Comparison of ENCODE assay signal across 8 mouse cellular contexts in the genomic region with DNA sequence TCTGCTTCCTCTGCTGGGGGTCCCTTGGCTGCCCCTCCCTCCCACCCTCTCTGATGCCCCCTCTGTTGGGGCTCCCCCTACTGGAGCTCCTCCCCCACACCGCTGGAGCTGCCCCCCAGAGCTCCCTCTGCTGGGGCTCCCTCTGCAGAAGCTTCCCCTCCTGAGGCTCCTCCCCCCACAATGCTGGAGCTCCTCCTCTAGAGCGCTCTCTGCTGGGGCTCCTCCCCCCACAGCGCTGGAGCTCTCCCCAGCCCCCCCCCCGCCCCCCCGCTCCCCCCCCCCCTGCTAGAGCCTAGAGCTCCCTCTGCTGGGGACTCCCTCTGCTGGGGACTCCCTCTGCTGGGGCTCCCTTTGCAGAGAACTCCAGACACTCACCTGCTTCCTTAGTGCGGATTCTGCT. TPM values are rescaled to one million over a fixed set of nuclear protein-coding genes. Genes with fewer than 3 reads are reported as not detected.
DNase-seq lines count a peak whose midpoint lies in the region; ATAC-seq and TF ChIP-seq lines count a peak whose summit lies in the region.

No protein-coding gene starts in this region.

- TF ChIP-seq CTCF in brain, embryonic 14.5 days (IDR thresholded peaks at IDR 0.05; ENCODE audit: borderline replicate concordance, extremely low read depth, insufficient read depth, insufficient read length), result peak; percentile 15; the same call in 1 of the 2 replicates
- peak; percentile 62 for TF ChIP-seq CTCF in gastrocnemius, adult 2 months (IDR thresholded peaks at IDR 0.05)
- peak; percentile 43 for TF ChIP-seq CTCF in lung, embryonic 14.5 days (IDR thresholded peaks at IDR 0.05; ENCODE audit: low read depth)
- TF ChIP-seq CTCF in small intestine, adult 2 months (IDR thresholded peaks at IDR 0.05; ENCODE audit: extremely low read depth, insufficient read length, insufficient replicate concordance, low read depth, low read length), result peak; percentile 35; the same call in 1 of the 2 replicates

- DNase-seq in right cerebral cortex, adult 18-20 months, result peak; percentile 63
- no peak for DNase-seq in right cerebral cortex, postnatal 36 days (ENCODE audit: low spot score in 2 of 2)
- peak; percentile 69 for DNase-seq in brain, embryonic 14.5 days (ENCODE audit: low read depth)
- peak; percentile 85 for DNase-seq in gastrocnemius, adult 2 months
- DNase-seq in lung, embryonic 14.5 days, result peak; percentile 77
- DNase-seq in frontal cortex, postnatal 25 days (ENCODE audit: low spot score in 2 of 2), result no peak

- peak; percentile 73 for ATAC-seq in kidney, embryonic 14.5 days (ENCODE audit: low FRiP score, low TSS enrichment)
- peak; percentile 55; the same call in 1 of the 2 replicates for ATAC-seq in lung, embryonic 14.5 days (ENCODE audit: insufficient read depth)

- H3K27ac ChIP-seq in gastrocnemius, adult 2 months, result no peak overlapping the region
- H3K27ac ChIP-seq in kidney, embryonic 14.5 days (ENCODE audit: low read depth, low read length), result no peak overlapping the region
- H3K27ac ChIP-seq in lung, embryonic 14.5 days (ENCODE audit: low read depth), result no peak overlapping the region
- no peak overlapping the region for H3K27ac ChIP-seq in small intestine, adult 2 months (ENCODE audit: insufficient read depth, low read depth, low read length)

- TF ChIP-seq POLR2A in brain, embryonic 14.5 days (IDR thresholded peaks at IDR 0.05; ENCODE audit: borderline replicate concordance, extremely low read depth, insufficient read depth, insufficient read length, poor library complexity, severe bottlenecking), result no peak
- TF ChIP-seq POLR2A in small intestine, adult 2 months (IDR thresholded peaks at IDR 0.05; ENCODE audit: low read depth, low read length), result no peak

- no peaks in the 10 kb centered on the region for H3K4me1 ChIP-seq in kidney, embryonic 14.5 days (ENCODE audit: control insufficient read depth, insufficient read depth, low read length)
- H3K4me1 ChIP-seq in lung, embryonic 14.5 days (ENCODE audit: insufficient read depth), result no peaks in the 10 kb centered on the region
- no peaks in the 10 kb centered on the region for H3K4me1 ChIP-seq in small intestine, adult 2 months (ENCODE audit: control insufficient read depth, insufficient read depth, insufficient read length, low read length)

- no peaks in the 10 kb centered on the region for H3K9me3 ChIP-seq in kidney, embryonic 14.5 days (ENCODE audit: control insufficient read depth, low read length)
- no peaks in the 10 kb centered on the region for H3K9me3 ChIP-seq in lung, embryonic 14.5 days (ENCODE audit: low read depth, low read length)

- H3K4me3 ChIP-seq in gastrocnemius, adult 2 months, result no peak overlapping the region
- no peak overlapping the region for H3K4me3 ChIP-seq in kidney, embryonic 14.5 days (ENCODE audit: low read length)
- no peak overlapping the region for H3K4me3 ChIP-seq in lung, embryonic 14.5 days (ENCODE audit: low read depth, low read length)
- no peak overlapping the region for H3K4me3 ChIP-seq in small intestine, adult 2 months (ENCODE audit: low read depth, low read length)

- H3K4me2 ChIP-seq in kidney, embryonic 14.5 days (replicated peaks; ENCODE audit: low read depth, low read length), result no peak overlapping the region
- H3K4me2 ChIP-seq in lung, embryonic 14.5 days, result no peak overlapping the region

- WGBS in kidney, embryonic 14.5 days, result 18% methylated on average over 3 of the region's 6 CpGs
- WGBS in lung, embryonic 14.5 days, result 25% methylated on average over 3 of the region's 6 CpGs
- 26% methylated on average over 3 of the region's 6 CpGs for WGBS in small intestine, adult 2 months

- H3K36me3 ChIP-seq in kidney, embryonic 14.5 days (ENCODE audit: control insufficient read depth, insufficient read depth, low read length), result no peaks in the 10 kb centered on the region
- no peaks in the 10 kb centered on the region for H3K36me3 ChIP-seq in lung, embryonic 14.5 days (ENCODE audit: insufficient read depth)
- H3K36me3 ChIP-seq in small intestine, adult 2 months (ENCODE audit: control insufficient read depth, insufficient read depth, low read length), result no peaks in the 10 kb centered on the region

- intact Hi-C loops in gastrocnemius, adult 2 months (cut with DNase I), result loop anchor here (2.0 kb wide), 1 partner anchor 154 kb away; no protein-coding TSS in a partner anchor

- no peaks in the 10 kb centered on the region for H3K27me3 ChIP-seq in kidney, embryonic 14.5 days (ENCODE audit: control insufficient read depth, insufficient read depth, low read length)
- H3K27me3 ChIP-seq in lung, embryonic 14.5 days (ENCODE audit: insufficient read depth, low read length), result no peaks in the 10 kb centered on the region
- no peaks in the 10 kb centered on the region for H3K27me3 ChIP-seq in small intestine, adult 2 months (ENCODE audit: control insufficient read depth, insufficient read depth, low read length)

- no peak overlapping the region for H3K9ac ChIP-seq in kidney, embryonic 14.5 days (ENCODE audit: low read depth, low read length)
- H3K9ac ChIP-seq in lung, embryonic 14.5 days, result no peak overlapping the region

RNA-seq across cellular contexts. Expression of gene Tmem81, which starts 14.7 kb away (rescaled TPM):
- 2.3 TPM in 2 replicates for polyA plus RNA-seq in brain, embryonic 14.5 days (2012; rRNA removed)
- 1 to 10 TPM; 1.3 to 1.7 TPM for total RNA-seq in gastrocnemius, adult 2 months (2021)
- 1.1 and 2.1 TPM in 2 replicates for polyA plus RNA-seq in kidney, embryonic 14.5 days (2014; fragmentation: Nextera tagmentation; extraction: Ambion mirVana)
- polyA plus RNA-seq in lung, embryonic 14.5 days (2014; fragmentation: Nextera tagmentation; extraction: Ambion mirVana), result 1.3 and 2.7 TPM in 2 replicates
- 0.74 and 1.0 TPM in 2 replicates for polyA plus RNA-seq in small intestine, adult 2 months (2012; rRNA removed)

RNA-seq across cellular contexts. Expression of gene Cntn2, which starts 22.3 kb away (rescaled TPM):
- polyA plus RNA-seq in brain, embryonic 14.5 days (2012; rRNA removed), result 92.0 and 111 TPM in 2 replicates
- total RNA-seq in gastrocnemius, adult 2 months (2021), result under 1 TPM in 1 of 2 experiments, not detected in 1; 0.08 TPM
- polyA plus RNA-seq in kidney, embryonic 14.5 days (2014; fragmentation: Nextera tagmentation; extraction: Ambion mirVana), result 0.26 and 0.32 TPM in 2 replicates
- 0.65 and 0.72 TPM in 2 replicates for polyA plus RNA-seq in lung, embryonic 14.5 days (2014; fragmentation: Nextera tagmentation; extraction: Ambion mirVana)
- polyA plus RNA-seq in small intestine, adult 2 months (2012; rRNA removed), result 0.08 and 0.13 TPM in 2 replicates

RNA-seq across cellular contexts. Expression of gene Rbbp5, which starts 43.6 kb away (rescaled TPM):
- 51.7 and 54.8 TPM in 2 replicates for polyA plus RNA-seq in brain, embryonic 14.5 days (2012; rRNA removed)
- 10 to 100 TPM; 18.4 to 23.5 TPM for total RNA-seq in gastrocnemius, adult 2 months (2021)
- 27.9 and 47.3 TPM in 2 replicates for polyA plus RNA-seq in kidney, embryonic 14.5 days (2014; fragmentation: Nextera tagmentation; extraction: Ambion mirVana)
- 46.1 and 47.5 TPM in 2 replicates for polyA plus RNA-seq in lung, embryonic 14.5 days (2014; fragmentation: Nextera tagmentation; extraction: Ambion mirVana)
- polyA plus RNA-seq in small intestine, adult 2 months (2012; rRNA removed), result 3.6 and 4.7 TPM in 2 replicates

Comparison
In these comparisons a context has a peak if more than half of its experiments do, and no peak if none do; other contexts are left out.
1. DNase-seq: peak in right cerebral cortex, adult 18-20 months (single experiment), brain, embryonic 14.5 days (single experiment), gastrocnemius, adult 2 months (single experiment) and lung, embryonic 14.5 days (single experiment); none in right cerebral cortex, postnatal 36 days (0 of 2) and frontal cortex, postnatal 25 days (0 of 2).
2. RNA of gene Cntn2, which starts 22.3 kb away (polyA plus RNA-seq): 92.0 to 111 TPM in brain, embryonic 14.5 days; 0.65 to 0.72 TPM in lung, embryonic 14.5 days, 0.26 to 0.32 TPM in kidney, embryonic 14.5 days and 0.08 to 0.13 TPM in small intestine, adult 2 months; every median in the first group is over 10 times any median in the second.
3. Peak in every context shown above with its lines, with median percentiles within 50 percentile points of each other: CTCF ChIP-seq.